Mouse (Mus musculus) ES-E14 (cell line): ENCODE data around the gene Rps27l. TPM values are rescaled to one million over a fixed set of nuclear protein-coding genes. Genes with fewer than 3 reads are reported as not detected.

Experiments
- DNase-seq: peaks from one replicate; pipeline ENCODE4 v3.0.0-alpha.2; 2013; ENCODE audit warnings: low read depth, low spot score
- H3K27ac ChIP-seq: 2 replicates; pipeline ENCODE4 v1.5.1; 2012; ENCODE audit warnings: low read depth, mild to moderate bottlenecking, low read length, moderate library complexity, mixed read lengths; ENCODE audit not compliant: poor library complexity, insufficient read depth, severe bottlenecking
- H3K36me3 ChIP-seq: 2 replicates; pipeline ENCODE4 v1.6.1; 2012; ENCODE audit warnings: mild to moderate bottlenecking, low read length, moderate library complexity, mixed read lengths; ENCODE audit not compliant: control insufficient read depth, poor library complexity, insufficient read depth, severe bottlenecking
- H3K4me1 ChIP-seq, 2 experiments: fragments of 150-350 bp in 1 of 2; sonication (generic) in 1 of 2; 2 replicates each; pipeline ENCODE4 v1.6.1; 2012; ENCODE audit warnings: low read length in 2 of 2, mild to moderate bottlenecking in 1 of 2, mixed read lengths in 1 of 2; ENCODE audit not compliant: control insufficient read depth in 2 of 2, insufficient read depth in 2 of 2, poor library complexity in 1 of 2
- H3K4me3 ChIP-seq, 2 experiments: fragments of 150-350 bp in 1 of 2; sonication (generic) in 1 of 2; 2 replicates each; pipeline ENCODE4 v1.5.1; 2012; ENCODE audit warnings: low read length in 2 of 2, low read depth in 1 of 2, mild to moderate bottlenecking in 1 of 2, mixed read lengths in 1 of 2; ENCODE audit not compliant: insufficient read depth in 1 of 2, poor library complexity in 1 of 2, severe bottlenecking in 1 of 2
- H3K9ac ChIP-seq: 2 replicates; pipeline ENCODE4 v1.6.1; 2012; ENCODE audit warnings: low read depth, mild to moderate bottlenecking, low read length, mixed read lengths; ENCODE audit not compliant: poor library complexity, insufficient read depth, severe bottlenecking
- H3K9me3 ChIP-seq: fragments of 150-350 bp; sonication (generic); 2 replicates; pipeline ENCODE4 v1.6.1; 2012; ENCODE audit warnings: low read depth, mild to moderate bottlenecking, low read length; ENCODE audit not compliant: control insufficient read depth, insufficient read depth
- CHD2 ChIP-seq: IDR thresholded peaks from 2 replicates; pipeline ENCODE4 v1.6.1; 2014; ENCODE audit warnings: mild to moderate bottlenecking, low read depth, low read length, inconsistent platforms
- HCFC1 ChIP-seq: IDR thresholded peaks from 2 replicates; pipeline ENCODE4 v1.6.1; 2012; ENCODE audit warnings: low read length, inconsistent platforms, borderline replicate concordance; ENCODE audit not compliant: insufficient read depth
- MAFK ChIP-seq: IDR thresholded peaks from 2 replicates; pipeline ENCODE4 v1.6.1; 2014; ENCODE audit warnings: mild to moderate bottlenecking, low read depth, low read length, inconsistent platforms; ENCODE audit not compliant: insufficient read depth
- ZC3H11A ChIP-seq: IDR thresholded peaks from 2 replicates; pipeline ENCODE4 v1.6.1; 2012; ENCODE audit warnings: low read depth, mild to moderate bottlenecking, inconsistent platforms, low read length, borderline replicate concordance
- ZNF384 ChIP-seq: IDR thresholded peaks from 2 replicates; pipeline ENCODE4 v1.6.1; 2012; ENCODE audit warnings: low read depth, low read length, inconsistent platforms
- in situ Hi-C, 2 experiments: fragments of 600-800 bp; cut with MboI; formaldehyde crosslinking; loops; one replicate each; pipeline ENCODE4 v1.15.1; 2025; ENCODE audit warnings: low sequenced_read_pairs in 2 of 2, inconsistent platforms in 1 of 2; ENCODE audit not compliant: unreplicated experiment in 2 of 2
- total RNA-seq: library from RNA; depleted of rRNA; stranded (reverse); fragments of 300-350 nt; gene quantifications from 2 replicates; pipeline ENCODE4 v1.2.3, GENCODE M21; 2012; rRNA removed

Gene Rps27l
- total RNA-seq, 1 experiment: 917 TPM

- Histone ChIP-seq H3K4me3 (no peak overlapping the region), H3K36me3 (no peaks in the 10 kb centered on the region), H3K4me1 (no peaks in the 10 kb centered on the region), H3K9ac (no peak overlapping the region), H3K9me3 (no peaks in the 10 kb centered on the region), H3K27ac (no peak overlapping the region)
- DNase-seq: no peak
- TF ChIP-seq ZNF384 (no peak), MAFK (no peak), ZC3H11A (no peak), HCFC1 (no peak), CHD2 (no peak)
- in situ Hi-C loops: no loop called here
These were observed 44.2 kb downstream of the Rps27l start for GRCm38 (mm10) chr9:66990046-66990445.

GRCm38 (mm10) chr9:66991021-66991749 is 45.3 kb downstream of the Rps27l start:
- H3K4me1 ChIP-seq: no peaks in the 10 kb centered on the region
- H3K4me3 ChIP-seq: no peak overlapping the region
- TF ChIP-seq ZNF384: no peak
- no peak for TF ChIP-seq ZC3H11A
- TF ChIP-seq MAFK: no peak
- no peak for TF ChIP-seq HCFC1
- TF ChIP-seq CHD2: no peak
- H3K9me3 ChIP-seq: no peaks in the 10 kb centered on the region
- no peaks in the 10 kb centered on the region for H3K36me3 ChIP-seq
- no peak overlapping the region for H3K27ac ChIP-seq
- no peak for DNase-seq
- in situ Hi-C loops: no loop called here
- H3K9ac ChIP-seq: no peak overlapping the region

- Histone ChIP-seq H3K9ac (no peak overlapping the region), H3K36me3 (no peaks in the 10 kb centered on the region), H3K27ac (no peak overlapping the region), H3K4me3 (no peak overlapping the region), H3K9me3 (no peaks in the 10 kb centered on the region), H3K4me1 (0 out of 4 replicates have a peak, but pooled peaks cover 0 to 2% of the 10 kb centered on the region in 2 experiments)
- TF ChIP-seq ZC3H11A: no peak
- TF ChIP-seq CHD2: no peak
- TF ChIP-seq HCFC1: no peak
- TF ChIP-seq MAFK: no peak
- no peak for TF ChIP-seq ZNF384
- DNase-seq: no peak
- in situ Hi-C loops: no loop called here
These were observed 46.0 kb downstream of the Rps27l start for GRCm38 (mm10) chr9:66991750-66992410.

Other genes starting within 250 kb of the Rps27l start
- gene Car12, start 232.4 kb upstream of the Rps27l start, total RNA-seq: 2.1 and 5.1 TPM in 2 replicates
- 1.0 and 1.1 TPM in 2 replicates for gene Aph1b, start 150.6 kb upstream of the Rps27l start, total RNA-seq
- not detected in 2 replicates for gene Gm10647, start 149.0 kb upstream of the Rps27l start, total RNA-seq
- 0.98 and 1.0 TPM in 2 replicates for gene Aph1c, start 111.4 kb upstream of the Rps27l start, total RNA-seq
- gene Rab8b, start 26.4 kb upstream of the Rps27l start, total RNA-seq: 7.0 and 7.9 TPM in 2 replicates
- 7.0 and 10.0 TPM in 2 replicates for gene Lactb, start 29.4 kb downstream of the Rps27l start, total RNA-seq
- 484 and 860 TPM in 2 replicates for gene Tpm1, start 103.3 kb downstream of the Rps27l start, total RNA-seq